Mouse (Mus musculus): ENCODE data around the gene Nr1d1. TPM values are rescaled to one million over a fixed set of nuclear protein-coding genes. Genes with fewer than 3 reads are reported as not detected.
A peak's percentile ranks its signal among the peaks of the same experiment; 100 is the strongest.

The Nr1d1 gene
- polyA plus RNA-seq, 1 experiment from 2014 or later: 1.4 TPM

GRCm38 (mm10) chr11:98796515-98797216 is 21.5 kb upstream of the Nr1d1 start:
- 1% methylated on average over 23 of the region's 23 CpGs for WGBS
- Histone ChIP-seq H3K4me1 (replicated peaks; ENCODE audit: control insufficient read depth, insufficient read depth, low read length) (peaks cover 27% of the 10 kb centered on the region), H3K36me3 (ENCODE audit: control insufficient read depth, insufficient read depth, low read length) (peaks cover 19% of the 10 kb centered on the region), H3K4me2 (ENCODE audit: low read depth, low read length) (peak overlapping the region; percentile 60), H3K27ac (ENCODE audit: low read length) (peak overlapping the region; percentile 100), H3K4me3 (ENCODE audit: low read length) (peak overlapping the region; percentile 98), H3K9ac (ENCODE audit: low read length) (peak overlapping the region; percentile 98), H3K9me3 (ENCODE audit: control insufficient read depth, low read length) (no peaks in the 10 kb centered on the region), H3K27me3 (ENCODE audit: control insufficient read depth, insufficient read depth, low read depth, low read length) (no peaks in the 10 kb centered on the region)
- peak; percentile 32 for ATAC-seq (ENCODE audit: low read depth)

GRCm38 (mm10) chr11:98795714-98796514 is 20.8 kb upstream of the Nr1d1 start:
- peak overlapping the region; percentile 98 for H3K4me3 ChIP-seq (ENCODE audit: low read length)
- H3K27ac ChIP-seq (ENCODE audit: low read length): peak overlapping the region; percentile 100
- H3K27me3 ChIP-seq (ENCODE audit: control insufficient read depth, insufficient read depth, low read depth, low read length): no peaks in the 10 kb centered on the region
- peaks cover 16% of the 10 kb centered on the region for H3K36me3 ChIP-seq (ENCODE audit: control insufficient read depth, insufficient read depth, low read length)
- H3K9me3 ChIP-seq (ENCODE audit: control insufficient read depth, low read length): no peaks in the 10 kb centered on the region
- H3K9ac ChIP-seq (ENCODE audit: low read length): peak overlapping the region; percentile 98
- peak overlapping the region; percentile 60 for H3K4me2 ChIP-seq (ENCODE audit: low read depth, low read length)
- peaks cover 27% of the 10 kb centered on the region for H3K4me1 ChIP-seq (replicated peaks; ENCODE audit: control insufficient read depth, insufficient read depth, low read length)
- WGBS: under 1% methylated on average over 52 of the region's 74 CpGs
- peak; percentile 49 for ATAC-seq (ENCODE audit: low read depth)

- Histone ChIP-seq H3K36me3 (ENCODE audit: control insufficient read depth, insufficient read depth, low read length) (peaks cover 11% of the 10 kb centered on the region), H3K27ac (ENCODE audit: low read length) (peak within 1 kb of the TSS; percentile 100), H3K27me3 (ENCODE audit: control insufficient read depth, insufficient read depth, low read depth, low read length) (no peaks in the 10 kb centered on the region), H3K9ac (ENCODE audit: low read length) (peak within 1 kb of the TSS; percentile 98), H3K4me1 (replicated peaks; ENCODE audit: control insufficient read depth, insufficient read depth, low read length) (peaks cover 27% of the 10 kb centered on the region), H3K4me2 (ENCODE audit: low read depth, low read length) (peak within 1 kb of the TSS; percentile 60), H3K9me3 (ENCODE audit: control insufficient read depth, low read length) (no peaks in the 10 kb centered on the region), H3K4me3 (ENCODE audit: low read length) (peak within 1 kb of the TSS; percentile 98)
- ATAC-seq (ENCODE audit: low read depth): peak; percentile 77
- under 1% methylated on average over 48 of the region's 89 CpGs for WGBS
These were observed 20.0 kb upstream of the Nr1d1 start, which contains the start of gene Msl1 for GRCm38 (mm10) chr11:98795015-98795713. TSS of gene Msl1 (plus strand) at chr11:98795516.

GRCm38 (mm10) chr11:98794469-98795014 is 19.4 kb upstream of the Nr1d1 start:
- H3K4me1 ChIP-seq (replicated peaks; ENCODE audit: control insufficient read depth, insufficient read depth, low read length): peaks cover 32% of the 10 kb centered on the region
- H3K27me3 ChIP-seq (ENCODE audit: control insufficient read depth, insufficient read depth, low read depth, low read length): no peaks in the 10 kb centered on the region
- H3K27ac ChIP-seq (ENCODE audit: low read length): peak overlapping the region; percentile 100
- peak overlapping the region; percentile 98 for H3K9ac ChIP-seq (ENCODE audit: low read length)
- no peaks in the 10 kb centered on the region for H3K9me3 ChIP-seq (ENCODE audit: control insufficient read depth, low read length)
- ATAC-seq (ENCODE audit: low read depth): peak; percentile 67
- peak overlapping the region; percentile 98 for H3K4me3 ChIP-seq (ENCODE audit: low read length)
- under 1% methylated on average over 29 of the region's 30 CpGs for WGBS
- peaks cover 7% of the 10 kb centered on the region for H3K36me3 ChIP-seq (ENCODE audit: control insufficient read depth, insufficient read depth, low read length)
- peak overlapping the region; percentile 60 for H3K4me2 ChIP-seq (ENCODE audit: low read depth, low read length)

- H3K9me3 ChIP-seq (ENCODE audit: control insufficient read depth, low read length): no peaks in the 10 kb centered on the region
- H3K36me3 ChIP-seq (ENCODE audit: control insufficient read depth, insufficient read depth, low read length): no peaks in the 10 kb centered on the region
- peaks cover 30% of the 10 kb centered on the region for H3K4me1 ChIP-seq (replicated peaks; ENCODE audit: control insufficient read depth, insufficient read depth, low read length)
- H3K27me3 ChIP-seq (ENCODE audit: control insufficient read depth, insufficient read depth, low read depth, low read length): no peaks in the 10 kb centered on the region
- no peak overlapping the region for H3K4me2 ChIP-seq (ENCODE audit: low read depth, low read length)
- no peak for ATAC-seq (ENCODE audit: low read depth)
- no peak overlapping the region for H3K27ac ChIP-seq (ENCODE audit: low read length)
- H3K4me3 ChIP-seq (ENCODE audit: low read length): no peak overlapping the region
- WGBS: 17% methylated on average over 4 of the region's 4 CpGs
- H3K9ac ChIP-seq (ENCODE audit: low read length): 0 out of 2 replicates have a peak overlapping the region, but pooled peaks have one; percentile 14
These were observed 16.9 kb upstream of the Nr1d1 start for GRCm38 (mm10) chr11:98792081-98792480.

- Histone ChIP-seq H3K4me2 (ENCODE audit: low read depth, low read length) (no peak overlapping the region), H3K36me3 (ENCODE audit: control insufficient read depth, insufficient read depth, low read length) (no peaks in the 10 kb centered on the region), H3K27me3 (ENCODE audit: control insufficient read depth, insufficient read depth, low read depth, low read length) (no peaks in the 10 kb centered on the region), H3K27ac (ENCODE audit: low read length) (no peak overlapping the region), H3K9ac (ENCODE audit: low read length) (no peak overlapping the region), H3K4me3 (ENCODE audit: low read length) (no peak overlapping the region), H3K4me1 (replicated peaks; ENCODE audit: control insufficient read depth, insufficient read depth, low read length) (peaks cover 34% of the 10 kb centered on the region), H3K9me3 (ENCODE audit: control insufficient read depth, low read length) (no peaks in the 10 kb centered on the region)
- WGBS: 57% methylated on average over 1 of the region's 1 CpGs
- no peak for ATAC-seq (ENCODE audit: low read depth)
These were observed 16.3 kb upstream of the Nr1d1 start for GRCm38 (mm10) chr11:98791448-98791847.

GRCm38 (mm10) chr11:98790631-98791205 is 15.6 kb upstream of the Nr1d1 start:
- Histone ChIP-seq H3K4me2 (ENCODE audit: low read depth, low read length) (no peak overlapping the region), H3K9ac (ENCODE audit: low read length) (0 out of 2 replicates have a peak overlapping the region, but pooled peaks have one; percentile 7), H3K36me3 (ENCODE audit: control insufficient read depth, insufficient read depth, low read length) (no peaks in the 10 kb centered on the region), H3K27ac (ENCODE audit: low read length) (no peak overlapping the region), H3K9me3 (ENCODE audit: control insufficient read depth, low read length) (no peaks in the 10 kb centered on the region), H3K4me3 (ENCODE audit: low read length) (no peak overlapping the region), H3K27me3 (ENCODE audit: control insufficient read depth, insufficient read depth, low read depth, low read length) (no peaks in the 10 kb centered on the region), H3K4me1 (replicated peaks; ENCODE audit: control insufficient read depth, insufficient read depth, low read length) (peaks cover 42% of the 10 kb centered on the region)
- no peak for ATAC-seq (ENCODE audit: low read depth)
- 75% methylated on average over 5 of the region's 5 CpGs for WGBS

GRCm38 (mm10) chr11:98789824-98790223 is 14.7 kb upstream of the Nr1d1 start:
- Histone ChIP-seq H3K4me1 (replicated peaks; ENCODE audit: control insufficient read depth, insufficient read depth, low read length) (peaks cover 50% of the 10 kb centered on the region), H3K9ac (ENCODE audit: low read length) (peak overlapping the region; percentile 72), H3K9me3 (ENCODE audit: control insufficient read depth, low read length) (no peaks in the 10 kb centered on the region), H3K4me3 (ENCODE audit: low read length) (peak overlapping the region; percentile 59), H3K27ac (ENCODE audit: low read length) (no peak overlapping the region), H3K4me2 (ENCODE audit: low read depth, low read length) (peak overlapping the region; percentile 89), H3K27me3 (ENCODE audit: control insufficient read depth, insufficient read depth, low read depth, low read length) (no peaks in the 10 kb centered on the region), H3K36me3 (ENCODE audit: control insufficient read depth, insufficient read depth, low read length) (no peaks in the 10 kb centered on the region)
- 31% methylated on average over 5 of the region's 5 CpGs for WGBS
- ATAC-seq (ENCODE audit: low read depth): no peak

Data from lung, embryonic 16.5 days (tissue).